Mouse (Mus musculus) urinary bladder, postnatal 10 days (tissue): Measurements from ENCODE around the gene Olfr344.

ENCODE experiments used
- DNase-seq: peaks from one replicate; pipeline ENCODE4 v3.0.0; 2022; ENCODE audit warnings: low spot score

Olfr344 gene

DNA sequence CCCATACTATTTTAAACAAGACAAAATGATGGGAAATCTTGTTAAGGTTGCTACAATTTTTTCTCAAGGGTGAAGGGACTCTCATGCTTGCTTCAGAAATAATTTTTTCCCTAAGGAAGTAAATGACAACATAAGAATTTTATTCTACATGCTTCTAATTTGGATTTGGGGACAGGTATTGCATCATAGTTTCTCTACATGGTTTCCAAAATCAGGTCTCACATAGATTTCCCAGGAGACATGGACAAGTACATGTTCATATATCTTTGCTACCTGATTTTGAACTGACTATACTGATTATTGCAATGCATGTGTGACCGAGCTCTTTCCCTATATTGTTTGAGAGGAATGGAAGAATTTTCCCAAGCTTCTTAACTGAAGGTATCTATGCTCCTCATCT lies at the start of gene Olfr344:
TSS of gene Olfr344 (plus strand) at position 301 of the 400 bp plus-strand sequence.
- no peak for DNase-seq

DNA sequence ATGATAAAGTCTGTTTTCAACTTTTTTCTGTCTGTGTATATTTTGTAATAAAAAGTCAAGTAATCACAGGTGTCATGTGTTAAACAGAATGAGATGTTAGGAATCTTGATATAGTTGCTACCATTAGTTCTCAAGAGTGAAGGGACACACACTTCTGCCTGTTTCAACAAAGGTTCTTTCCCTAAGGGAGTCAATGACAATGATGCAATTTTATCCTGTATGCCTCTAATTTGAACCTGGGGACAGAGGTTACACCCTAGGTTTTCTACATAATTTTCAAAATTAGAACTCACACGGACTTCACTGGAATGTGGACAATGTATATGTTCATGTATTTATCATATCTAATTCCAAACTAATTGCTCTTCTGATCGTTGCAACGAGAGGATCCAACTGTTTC lies 41.8 kb upstream of the Olfr344 start, which contains the start of gene Olfr342:
TSS of gene Olfr342 (plus strand) at position 301 of the 400 bp plus-strand sequence.
- DNase-seq = no peak

DNA sequence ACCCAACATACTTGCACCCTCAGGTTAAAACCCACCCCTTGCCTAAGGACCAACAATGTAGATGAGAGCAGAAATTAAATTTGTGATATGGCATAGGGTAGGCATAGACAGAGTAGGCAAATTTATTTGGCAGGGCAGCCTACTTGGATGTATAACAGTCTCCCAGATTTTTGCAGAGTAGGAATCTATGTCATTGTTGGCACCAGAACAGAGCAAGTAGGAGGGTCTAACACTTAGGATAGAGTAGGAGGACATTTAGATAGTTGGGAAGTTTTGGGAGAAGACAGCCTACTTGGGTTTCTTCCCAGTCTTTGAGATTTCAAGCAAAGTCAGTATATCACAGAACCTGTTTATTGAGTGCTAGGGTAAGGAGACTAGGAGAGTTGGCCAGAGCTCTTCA lies 1.3 kb upstream of the Olfr344 start:
- DNase-seq = no peak

DNA sequence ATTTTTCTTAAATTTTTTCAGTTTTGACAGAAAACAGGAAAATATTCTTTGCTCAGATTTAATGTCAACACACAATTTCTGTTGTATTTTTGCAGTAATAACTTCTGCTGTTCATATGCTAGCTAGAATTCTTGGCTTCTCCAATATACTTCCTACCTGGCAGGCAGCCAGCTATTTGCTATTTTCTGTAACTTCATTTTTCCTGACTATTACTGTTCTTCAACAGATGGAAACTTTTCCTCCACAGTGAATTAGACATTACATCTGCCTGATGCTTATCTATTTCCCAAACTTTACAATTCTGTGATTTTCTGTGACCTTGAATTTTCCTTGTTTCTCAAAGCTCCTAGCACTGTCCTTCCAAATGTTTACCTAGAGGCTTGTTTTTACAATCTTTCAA lies 560 bp downstream of the Olfr344 start:
- DNase-seq = no peak

DNA sequence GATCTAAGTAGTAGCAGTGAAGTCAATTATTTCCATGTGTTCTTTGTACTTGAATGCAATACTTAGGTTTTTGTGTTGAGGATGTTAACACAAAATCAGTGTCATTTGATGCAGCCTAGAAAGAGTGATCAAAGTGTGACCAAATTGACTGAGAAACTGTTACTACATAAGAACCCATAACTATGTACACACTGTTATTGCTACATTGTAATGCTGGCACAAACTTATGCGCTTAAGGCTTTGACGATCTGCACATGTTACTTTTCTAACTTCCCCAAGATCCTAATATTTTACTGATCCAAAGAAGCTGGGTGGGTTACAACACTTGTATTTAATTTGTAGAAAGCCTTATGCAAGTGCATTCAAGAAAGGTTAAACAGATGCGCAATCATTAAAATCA lies 1.4 kb downstream of the Olfr344 start:
- DNase-seq = no peak
